23 mouse cellular contexts compared by ENCODE assay signal in genomic region chr5:96848386-96848785, GRCm38 (mm10).
"Had no signal": no experiment of that assay in that cellular context is flagged by ENCODE, and none has a peak within 500 bp of the region (broad histone marks: within the 10 kb centered on the region; RNA-seq: fewer than 3 reads in every experiment).

No protein-coding gene starts in this region.

- DNase-seq: gastrocnemius, postnatal 14 days; gastrocnemius, postnatal 36 days; heart, postnatal 14 days; heart, postnatal 36 days; kidney, adult 11 months; kidney, adult 2 months; kidney, adult 9 months; kidney, postnatal 14 days; kidney, postnatal 36 days; layer of hippocampus, adult 9-11 months; layer of hippocampus, postnatal 36 days; left cerebral cortex, postnatal 4 days had no signal

- H3K27me3 ChIP-seq: hindbrain, embryonic 13.5 days; hindbrain, embryonic 15.5 days; kidney, embryonic 15.5 days; limb, embryonic 13.5 days; limb, embryonic 15.5 days; liver, embryonic 12.5 days had no signal

- H3K4me2 ChIP-seq: heart, embryonic 12.5 days; hindbrain, embryonic 13.5 days; hindbrain, embryonic 15.5 days; kidney, embryonic 15.5 days; limb, embryonic 13.5 days; limb, embryonic 15.5 days; liver, embryonic 12.5 days had no signal

- H3K4me1 ChIP-seq: hindbrain, embryonic 13.5 days; hindbrain, embryonic 15.5 days; limb, embryonic 13.5 days; limb, embryonic 15.5 days had no signal

- H3K27ac ChIP-seq: hindbrain, embryonic 13.5 days; hindbrain, embryonic 15.5 days; hindbrain, postnatal 0 days; kidney, embryonic 15.5 days; kidney, postnatal 0 days; limb, embryonic 13.5 days; limb, embryonic 15.5 days; liver, embryonic 12.5 days; liver, embryonic 14.5 days had no signal

- ATAC-seq: hindbrain, postnatal 0 days; intestine, embryonic 16.5 days; liver, embryonic 12.5 days had no signal

- H3K4me3 ChIP-seq: heart, embryonic 12.5 days; hindbrain, embryonic 13.5 days; hindbrain, embryonic 15.5 days; kidney, embryonic 15.5 days; limb, embryonic 13.5 days; limb, embryonic 15.5 days; liver, embryonic 12.5 days had no signal

- H3K36me3 ChIP-seq: hindbrain, embryonic 13.5 days; hindbrain, embryonic 15.5 days; kidney, embryonic 15.5 days; limb, embryonic 13.5 days; limb, embryonic 15.5 days; liver, embryonic 12.5 days had no signal

- H3K9ac ChIP-seq: heart, embryonic 12.5 days; hindbrain, embryonic 13.5 days; hindbrain, embryonic 15.5 days; kidney, embryonic 15.5 days; limb, embryonic 13.5 days; limb, embryonic 15.5 days; liver, embryonic 12.5 days; liver, embryonic 14.5 days had no signal

- H3K9me3 ChIP-seq: heart, embryonic 12.5 days; hindbrain, embryonic 13.5 days; hindbrain, embryonic 15.5 days; kidney, embryonic 15.5 days; limb, embryonic 13.5 days; limb, embryonic 15.5 days; liver, embryonic 12.5 days had no signal
